Mouse (Mus musculus): ENCODE measurements around the gene Slc41a2. TPM values are rescaled to one million over a fixed set of nuclear protein-coding genes. Genes with fewer than 3 reads are reported as not detected.

The Slc41a2 gene
- polyA plus RNA-seq, 1 experiment from 2014 or later = 0.36 TPM

- DNase-seq (ENCODE audit: extremely low spot score, low spot score) = no peak
- Histone ChIP-seq H3K4me3 (no peak overlapping the region), H3K4me1 (peaks cover 8% of the 10 kb centered on the region; the same call in 1 of the 2 replicates), H3K36me3 (replicated peaks) (no peaks in the 10 kb centered on the region), H3K9me3 (no peaks in the 10 kb centered on the region), H3K27ac (no peak overlapping the region), H3K27me3 (ENCODE audit: poor library complexity, severe bottlenecking) (no peaks in the 10 kb centered on the region; the same call in 1 of the 2 replicates)
- 75% methylated on average over 11 of the region's 11 CpGs for WGBS
Observed at GRCm38 (mm10) chr10:83242106-83242686, 95.5 kb downstream of the Slc41a2 start.

GRCm38 (mm10) chr10:83234391-83234790 is 103.3 kb downstream of the Slc41a2 start:
- H3K9me3 ChIP-seq = no peaks in the 10 kb centered on the region
- WGBS = 65% methylated on average over 4 of the region's 4 CpGs
- no peak overlapping the region for H3K4me3 ChIP-seq
- H3K36me3 ChIP-seq (replicated peaks) = no peaks in the 10 kb centered on the region
- H3K4me1 ChIP-seq = peaks cover 7% of the 10 kb centered on the region; the same call in 1 of the 2 replicates
- no peak overlapping the region for H3K27ac ChIP-seq
- H3K27me3 ChIP-seq (ENCODE audit: poor library complexity, severe bottlenecking) = no peaks in the 10 kb centered on the region; the same call in 1 of the 2 replicates
- DNase-seq (ENCODE audit: extremely low spot score, low spot score) = no peak

- Histone ChIP-seq H3K4me1 (peaks cover 7% of the 10 kb centered on the region; the same call in 1 of the 2 replicates), H3K27ac (no peak overlapping the region), H3K36me3 (replicated peaks) (no peaks in the 10 kb centered on the region), H3K9me3 (no peaks in the 10 kb centered on the region), H3K4me3 (no peak overlapping the region), H3K27me3 (ENCODE audit: poor library complexity, severe bottlenecking) (no peaks in the 10 kb centered on the region; the same call in 1 of the 2 replicates)
- 92% methylated on average over 3 of the region's 3 CpGs for WGBS
- no peak for DNase-seq (ENCODE audit: extremely low spot score, low spot score)
Observed at GRCm38 (mm10) chr10:83233967-83234366, 103.7 kb downstream of the Slc41a2 start.

- H3K4me3 ChIP-seq = no peak overlapping the region
- WGBS = 89% methylated on average over 4 of the region's 4 CpGs
- no peak overlapping the region for H3K27ac ChIP-seq
- no peaks in the 10 kb centered on the region for H3K9me3 ChIP-seq
- DNase-seq (ENCODE audit: extremely low spot score, low spot score) = no peak
- no peaks in the 10 kb centered on the region for H3K36me3 ChIP-seq (replicated peaks)
- no peaks in the 10 kb centered on the region for H3K4me1 ChIP-seq
- no peaks in the 10 kb centered on the region for H3K27me3 ChIP-seq (ENCODE audit: poor library complexity, severe bottlenecking)
Observed at GRCm38 (mm10) chr10:83228626-83229025, 109.1 kb downstream of the Slc41a2 start.

- Histone ChIP-seq H3K27me3 (ENCODE audit: poor library complexity, severe bottlenecking) (no peaks in the 10 kb centered on the region), H3K36me3 (replicated peaks) (no peaks in the 10 kb centered on the region), H3K9me3 (no peaks in the 10 kb centered on the region), H3K4me3 (no peak overlapping the region), H3K4me1 (no peaks in the 10 kb centered on the region), H3K27ac (no peak overlapping the region)
- peak; percentile 34 for DNase-seq (ENCODE audit: extremely low spot score, low spot score)
- WGBS = 55% methylated on average over 3 of the region's 3 CpGs
Observed at GRCm38 (mm10) chr10:83224999-83225398, 112.7 kb downstream of the Slc41a2 start.

GRCm38 (mm10) chr10:83220847-83221246 is 116.8 kb downstream of the Slc41a2 start:
- no peak overlapping the region for H3K4me3 ChIP-seq
- peaks cover 8% of the 10 kb centered on the region; the same call in 1 of the 2 replicates for H3K27me3 ChIP-seq (ENCODE audit: poor library complexity, severe bottlenecking)
- no peak for DNase-seq (ENCODE audit: extremely low spot score, low spot score)
- H3K4me1 ChIP-seq = 0 out of 2 replicates have a peak, but pooled peaks cover 3% of the 10 kb centered on the region
- H3K27ac ChIP-seq = no peak overlapping the region
- 89% methylated on average over 3 of the region's 3 CpGs for WGBS
- no peaks in the 10 kb centered on the region for H3K36me3 ChIP-seq (replicated peaks)
- H3K9me3 ChIP-seq = no peaks in the 10 kb centered on the region

GRCm38 (mm10) chr10:83220217-83220616 is 117.5 kb downstream of the Slc41a2 start:
- WGBS = 89% methylated on average over 10 of the region's 10 CpGs
- H3K4me1 ChIP-seq = 0 out of 2 replicates have a peak, but pooled peaks cover 3% of the 10 kb centered on the region
- peaks cover 8% of the 10 kb centered on the region; the same call in 1 of the 2 replicates for H3K27me3 ChIP-seq (ENCODE audit: poor library complexity, severe bottlenecking)
- no peak for DNase-seq (ENCODE audit: extremely low spot score, low spot score)
- no peak overlapping the region for H3K4me3 ChIP-seq
- no peaks in the 10 kb centered on the region for H3K36me3 ChIP-seq (replicated peaks)
- H3K27ac ChIP-seq = no peak overlapping the region
- no peaks in the 10 kb centered on the region for H3K9me3 ChIP-seq

- peak; percentile 68 for DNase-seq (ENCODE audit: extremely low spot score, low spot score)
- Histone ChIP-seq H3K4me3 (no peak overlapping the region), H3K27ac (no peak overlapping the region), H3K9me3 (no peaks in the 10 kb centered on the region), H3K27me3 (ENCODE audit: poor library complexity, severe bottlenecking) (peaks cover 8% of the 10 kb centered on the region; the same call in 1 of the 2 replicates), H3K4me1 (0 out of 2 replicates have a peak, but pooled peaks cover 3% of the 10 kb centered on the region), H3K36me3 (replicated peaks) (no peaks in the 10 kb centered on the region)
- 26% methylated on average over 12 of the region's 12 CpGs for WGBS
Observed at GRCm38 (mm10) chr10:83219729-83220128, 118.0 kb downstream of the Slc41a2 start.

GRCm38 (mm10) chr10:83218778-83219177 is 118.9 kb downstream of the Slc41a2 start:
- Histone ChIP-seq H3K27ac (no peak overlapping the region), H3K9me3 (no peaks in the 10 kb centered on the region), H3K27me3 (ENCODE audit: poor library complexity, severe bottlenecking) (peaks cover 8% of the 10 kb centered on the region; the same call in 1 of the 2 replicates), H3K4me1 (0 out of 2 replicates have a peak, but pooled peaks cover 3% of the 10 kb centered on the region), H3K36me3 (replicated peaks) (no peaks in the 10 kb centered on the region), H3K4me3 (no peak overlapping the region)
- 62% methylated on average over 2 of the region's 2 CpGs for WGBS
- no peak for DNase-seq (ENCODE audit: extremely low spot score, low spot score)

- 83% methylated on average over 5 of the region's 5 CpGs for WGBS
- Histone ChIP-seq H3K4me1 (peaks cover 6% of the 10 kb centered on the region), H3K9me3 (no peaks in the 10 kb centered on the region), H3K36me3 (replicated peaks) (no peaks in the 10 kb centered on the region), H3K4me3 (no peak overlapping the region), H3K27me3 (ENCODE audit: poor library complexity, severe bottlenecking) (peaks cover 8% of the 10 kb centered on the region; the same call in 1 of the 2 replicates), H3K27ac (no peak overlapping the region)
- no peak for DNase-seq (ENCODE audit: extremely low spot score, low spot score)
Observed at GRCm38 (mm10) chr10:83217256-83217655, 120.4 kb downstream of the Slc41a2 start.

GRCm38 (mm10) chr10:83215559-83215958 is 122.1 kb downstream of the Slc41a2 start:
- WGBS = 79% methylated on average over 5 of the region's 5 CpGs
- Histone ChIP-seq H3K27ac (no peak overlapping the region), H3K4me3 (no peak overlapping the region), H3K9me3 (no peaks in the 10 kb centered on the region), H3K36me3 (replicated peaks) (no peaks in the 10 kb centered on the region), H3K4me1 (peaks cover 23% of the 10 kb centered on the region), H3K27me3 (ENCODE audit: poor library complexity, severe bottlenecking) (peaks cover 8% of the 10 kb centered on the region; the same call in 1 of the 2 replicates)
- no peak for DNase-seq (ENCODE audit: extremely low spot score, low spot score)

GRCm38 (mm10) chr10:83212618-83213017 is 125.1 kb downstream of the Slc41a2 start:
- Histone ChIP-seq H3K4me3 (no peak overlapping the region), H3K4me1 (peaks cover 35% of the 10 kb centered on the region), H3K27me3 (ENCODE audit: poor library complexity, severe bottlenecking) (peaks cover 8% of the 10 kb centered on the region; the same call in 1 of the 2 replicates), H3K9me3 (no peaks in the 10 kb centered on the region), H3K27ac (0 out of 2 replicates have a peak overlapping the region, but pooled peaks have one; percentile 66), H3K36me3 (replicated peaks) (no peaks in the 10 kb centered on the region)
- WGBS = 91% methylated on average over 4 of the region's 4 CpGs
- no peak for DNase-seq (ENCODE audit: extremely low spot score, low spot score)

- no peaks in the 10 kb centered on the region for H3K27me3 ChIP-seq (ENCODE audit: poor library complexity, severe bottlenecking)
- H3K4me3 ChIP-seq = no peak overlapping the region
- no peaks in the 10 kb centered on the region for H3K9me3 ChIP-seq
- peaks cover 35% of the 10 kb centered on the region for H3K4me1 ChIP-seq
- no peaks in the 10 kb centered on the region for H3K36me3 ChIP-seq (replicated peaks)
- DNase-seq (ENCODE audit: extremely low spot score, low spot score) = peak; percentile 35
- H3K27ac ChIP-seq = peak overlapping the region; percentile 74
- 31% methylated on average over 6 of the region's 6 CpGs for WGBS
Observed at GRCm38 (mm10) chr10:83210968-83211583, 126.6 kb downstream of the Slc41a2 start.

Data from forebrain, embryonic 10.5 days (tissue).